Mouse (Mus musculus): ENCODE measurements at regions not wholly inside any gene's neighbourhood (a gene's known extent, or its start where the extent isn't known, plus 50 kb on each side); places are given as distances from the start of the nearest gene placed in this dataset.

- no peak for TF ChIP-seq CTCF (conservative IDR thresholded peaks at IDR 0.05; ENCODE audit: insufficient read depth, insufficient read length, low read depth, low read length)
- no peak for TF ChIP-seq POLR2A (IDR thresholded peaks at IDR 0.05; ENCODE audit: low read depth, low read length)
Observed at GRCm38 (mm10) chr2:48457117-48457516, 356.8 kb upstream of the Acvr2a start.

DNA sequence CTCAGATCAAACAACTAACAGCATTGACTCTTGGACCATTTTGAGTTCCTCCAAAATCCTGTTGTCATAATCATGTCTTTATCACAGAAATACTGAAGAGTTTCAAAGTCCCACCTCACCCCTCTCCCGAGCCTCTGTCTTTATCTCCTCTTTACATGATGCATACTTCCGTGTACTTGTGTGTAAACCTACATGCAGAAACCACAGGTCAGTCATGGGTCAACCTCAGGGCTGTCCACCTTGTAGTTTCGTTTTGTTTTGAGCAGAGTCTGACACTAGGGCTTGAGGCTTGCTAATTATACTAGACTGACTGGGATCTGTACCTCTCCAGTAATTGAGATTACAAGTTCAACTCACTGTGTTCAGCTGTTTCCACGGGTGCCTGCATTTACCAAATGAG, 348.4 kb upstream of the Acvr2a start:
- TF ChIP-seq POLR2A (IDR thresholded peaks at IDR 0.05; ENCODE audit: low read depth, low read length) (no peak), CTCF (conservative IDR thresholded peaks at IDR 0.05; ENCODE audit: insufficient read depth, insufficient read length, low read depth, low read length) (no peak)
- WGBS = 83% methylated on average over 4 of the region's 4 CpGs

More at GRCm38 (mm10) chr2:48457117-48457516, 356.8 kb upstream of the Acvr2a start:
- Histone ChIP-seq H3K27me3 (replicated peaks; ENCODE audit: control insufficient read depth, insufficient read depth, low read length) (no peaks in the 10 kb centered on the region), H3K27ac (ENCODE audit: insufficient read depth, low read depth, low read length) (no peak overlapping the region), H3K36me3 (ENCODE audit: control insufficient read depth, insufficient read depth, low read length) (no peaks in the 10 kb centered on the region), H3K4me1 (ENCODE audit: control insufficient read depth, insufficient read depth, low read length) (no peaks in the 10 kb centered on the region; the same call in 1 of the 2 replicates), H3K4me3 (ENCODE audit: insufficient read depth, low read depth, low read length) (no peak overlapping the region)
- WGBS = 82% methylated on average over 4 of the region's 4 CpGs
- DNase-seq = no peak

DNA sequence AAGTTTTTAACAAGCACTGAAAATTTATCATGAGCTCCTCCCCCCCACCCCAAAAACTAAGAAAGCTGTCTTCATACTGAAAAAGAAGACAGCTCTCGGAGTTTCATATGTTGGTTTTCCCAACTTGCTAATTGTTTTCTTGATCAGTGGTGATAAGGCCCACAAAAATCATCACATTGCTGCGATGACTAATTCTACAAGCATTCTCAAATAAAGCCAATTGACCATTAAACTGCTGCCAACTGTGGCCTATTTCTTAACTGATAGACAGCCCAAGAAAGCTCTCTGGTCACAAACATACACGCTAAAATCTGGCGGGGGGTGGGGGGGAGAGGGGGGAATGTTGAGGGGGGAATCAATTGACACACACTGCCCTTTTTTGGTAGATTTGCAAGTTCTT, 345.0 kb upstream of the Acvr2a start:
- 65% methylated on average over 4 of the region's 4 CpGs for WGBS
- Histone ChIP-seq H3K27ac (ENCODE audit: insufficient read depth, low read depth, low read length) (no peak overlapping the region), H3K4me3 (ENCODE audit: insufficient read depth, low read depth, low read length) (no peak overlapping the region), H3K36me3 (ENCODE audit: control insufficient read depth, insufficient read depth, low read length) (no peaks in the 10 kb centered on the region), H3K4me1 (ENCODE audit: control insufficient read depth, insufficient read depth, low read length) (no peaks in the 10 kb centered on the region), H3K27me3 (replicated peaks; ENCODE audit: control insufficient read depth, insufficient read depth, low read length) (no peaks in the 10 kb centered on the region)
- no peak for DNase-seq
- TF ChIP-seq POLR2A (IDR thresholded peaks at IDR 0.05; ENCODE audit: low read depth, low read length) (no peak), CTCF (conservative IDR thresholded peaks at IDR 0.05; ENCODE audit: insufficient read depth, insufficient read length, low read depth, low read length) (no peak)

More for the DNA sequence above, 348.4 kb upstream of the Acvr2a start:
- H3K27me3 ChIP-seq (replicated peaks; ENCODE audit: control insufficient read depth, insufficient read depth, low read length) = no peaks in the 10 kb centered on the region
- H3K27ac ChIP-seq (ENCODE audit: insufficient read depth, low read depth, low read length) = no peak overlapping the region
- H3K36me3 ChIP-seq (ENCODE audit: control insufficient read depth, insufficient read depth, low read length) = no peaks in the 10 kb centered on the region
- no peak for DNase-seq
- H3K4me1 ChIP-seq (ENCODE audit: control insufficient read depth, insufficient read depth, low read length) = no peaks in the 10 kb centered on the region
- no peak overlapping the region for H3K4me3 ChIP-seq (ENCODE audit: insufficient read depth, low read depth, low read length)

GRCm38 (mm10) chr2:48469357-48469756, 344.6 kb upstream of the Acvr2a start:
- H3K4me3 ChIP-seq (ENCODE audit: insufficient read depth, low read depth, low read length) = no peak overlapping the region
- H3K4me1 ChIP-seq (ENCODE audit: control insufficient read depth, insufficient read depth, low read length) = no peaks in the 10 kb centered on the region
- no peak for DNase-seq
- H3K36me3 ChIP-seq (ENCODE audit: control insufficient read depth, insufficient read depth, low read length) = no peaks in the 10 kb centered on the region
- H3K27ac ChIP-seq (ENCODE audit: insufficient read depth, low read depth, low read length) = no peak overlapping the region
- WGBS = 77% methylated on average over 4 of the region's 4 CpGs
- TF ChIP-seq CTCF (conservative IDR thresholded peaks at IDR 0.05; ENCODE audit: insufficient read depth, insufficient read length, low read depth, low read length) (no peak), POLR2A (IDR thresholded peaks at IDR 0.05; ENCODE audit: low read depth, low read length) (no peak)
- no peaks in the 10 kb centered on the region for H3K27me3 ChIP-seq (replicated peaks; ENCODE audit: control insufficient read depth, insufficient read depth, low read length)

DNA sequence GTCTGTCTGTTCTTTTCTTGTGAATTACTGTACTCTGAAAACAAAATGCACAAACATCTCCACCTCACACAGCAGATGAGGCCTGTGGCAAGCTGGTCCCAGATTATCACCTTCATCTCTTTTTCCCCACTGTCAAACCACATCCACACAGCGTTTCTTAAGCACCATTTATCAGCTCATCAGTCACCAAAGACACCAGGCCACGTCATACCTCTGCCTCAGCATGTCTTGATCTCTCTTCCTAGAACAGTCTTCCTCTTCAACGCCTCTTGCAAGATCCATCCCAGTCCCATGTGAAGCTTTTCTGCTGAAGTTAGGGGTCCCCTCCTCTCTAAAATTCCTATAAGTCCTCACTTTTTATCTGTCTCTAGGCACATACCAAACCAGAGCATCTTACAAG, 340.8 kb upstream of the Acvr2a start:
- Histone ChIP-seq H3K4me3 (ENCODE audit: insufficient read depth, low read depth, low read length) (no peak overlapping the region), H3K27ac (ENCODE audit: insufficient read depth, low read depth, low read length) (no peak overlapping the region), H3K27me3 (replicated peaks; ENCODE audit: control insufficient read depth, insufficient read depth, low read length) (no peaks in the 10 kb centered on the region), H3K36me3 (ENCODE audit: control insufficient read depth, insufficient read depth, low read length) (no peaks in the 10 kb centered on the region), H3K4me1 (ENCODE audit: control insufficient read depth, insufficient read depth, low read length) (no peaks in the 10 kb centered on the region)
- no peak for TF ChIP-seq POLR2A (IDR thresholded peaks at IDR 0.05; ENCODE audit: low read depth, low read length)
- no peak for TF ChIP-seq CTCF (conservative IDR thresholded peaks at IDR 0.05; ENCODE audit: insufficient read depth, insufficient read length, low read depth, low read length)
- DNase-seq = no peak
- 83% methylated on average over 3 of the region's 3 CpGs for WGBS

- no peak overlapping the region for H3K4me3 ChIP-seq (ENCODE audit: insufficient read depth, low read depth, low read length)
- H3K4me1 ChIP-seq (ENCODE audit: control insufficient read depth, insufficient read depth, low read length) = no peaks in the 10 kb centered on the region
- no peaks in the 10 kb centered on the region for H3K27me3 ChIP-seq (replicated peaks; ENCODE audit: control insufficient read depth, insufficient read depth, low read length)
- 80% methylated on average over 4 of the region's 4 CpGs for WGBS
- no peak for TF ChIP-seq POLR2A (IDR thresholded peaks at IDR 0.05; ENCODE audit: low read depth, low read length)
- peak overlapping the region; percentile 35; the same call in 1 of the 2 replicates for H3K27ac ChIP-seq (ENCODE audit: insufficient read depth, low read depth, low read length)
- peak; percentile 64 for DNase-seq
- H3K36me3 ChIP-seq (ENCODE audit: control insufficient read depth, insufficient read depth, low read length) = no peaks in the 10 kb centered on the region
Observed at GRCm38 (mm10) chr2:48474642-48475041, 339.3 kb upstream of the Acvr2a start.

GRCm38 (mm10) chr2:48476777-48477176, 337.1 kb upstream of the Acvr2a start:
- Histone ChIP-seq H3K4me3 (ENCODE audit: insufficient read depth, low read depth, low read length) (no peak overlapping the region), H3K4me1 (ENCODE audit: control insufficient read depth, insufficient read depth, low read length) (no peaks in the 10 kb centered on the region; the same call in 1 of the 2 replicates), H3K27ac (ENCODE audit: insufficient read depth, low read depth, low read length) (no peak overlapping the region), H3K36me3 (ENCODE audit: control insufficient read depth, insufficient read depth, low read length) (no peaks in the 10 kb centered on the region), H3K27me3 (replicated peaks; ENCODE audit: control insufficient read depth, insufficient read depth, low read length) (no peaks in the 10 kb centered on the region)
- TF ChIP-seq POLR2A (IDR thresholded peaks at IDR 0.05; ENCODE audit: low read depth, low read length) (no peak), CTCF (conservative IDR thresholded peaks at IDR 0.05; ENCODE audit: insufficient read depth, insufficient read length, low read depth, low read length) (no peak)
- DNase-seq = no peak
- 57% methylated on average over 3 of the region's 3 CpGs for WGBS

GRCm38 (mm10) chr2:48477336-48477735, 336.6 kb upstream of the Acvr2a start:
- no peak for TF ChIP-seq POLR2A (IDR thresholded peaks at IDR 0.05; ENCODE audit: low read depth, low read length)
- no peak for TF ChIP-seq CTCF (conservative IDR thresholded peaks at IDR 0.05; ENCODE audit: insufficient read depth, insufficient read length, low read depth, low read length)
- no peak for DNase-seq
- Histone ChIP-seq H3K36me3 (ENCODE audit: control insufficient read depth, insufficient read depth, low read length) (no peaks in the 10 kb centered on the region), H3K27ac (ENCODE audit: insufficient read depth, low read depth, low read length) (no peak overlapping the region), H3K4me3 (ENCODE audit: insufficient read depth, low read depth, low read length) (no peak overlapping the region), H3K27me3 (replicated peaks; ENCODE audit: control insufficient read depth, insufficient read depth, low read length) (no peaks in the 10 kb centered on the region), H3K4me1 (ENCODE audit: control insufficient read depth, insufficient read depth, low read length) (no peaks in the 10 kb centered on the region; the same call in 1 of the 2 replicates)
- 88% methylated on average over 2 of the region's 2 CpGs for WGBS
